Mouse (Mus musculus): ENCODE data around the gene Dzank1. TPM values are rescaled to one million over a fixed set of nuclear protein-coding genes. Genes with fewer than 3 reads are reported as not detected.

Gene Dzank1
- total and polyA plus RNA-seq, 2 experiments = 0.18 to 0.48 TPM

- H3K27ac ChIP-seq (replicated peaks; ENCODE audit: insufficient read depth, low read depth, low read length) = no peak overlapping the region
- TF ChIP-seq CTCF (IDR thresholded peaks at IDR 0.05; ENCODE audit: low read depth, low read length) (no peak), POLR2A (IDR thresholded peaks at IDR 0.05; ENCODE audit: extremely low read depth, insufficient read depth, low read length) (no peak)
- no peaks in the 10 kb centered on the region for H3K27me3 ChIP-seq (ENCODE audit: control insufficient read depth, insufficient read depth, low read length)
- DNase-seq (ENCODE audit: extremely low read depth, low read depth, low spot score) = no peak
- H3K79me2 ChIP-seq (ENCODE audit: control insufficient read depth, insufficient read depth, low read length) = no peaks in the 10 kb centered on the region
- H3K4me1 ChIP-seq (ENCODE audit: control insufficient read depth, insufficient read depth, low read length) = no peaks in the 10 kb centered on the region
- H3K4me3 ChIP-seq (ENCODE audit: insufficient read depth, low read depth, low read length) = no peak overlapping the region
- H3K9ac ChIP-seq (ENCODE audit: low read depth, low read length) = no peak overlapping the region
- no peaks in the 10 kb centered on the region for H3K36me3 ChIP-seq (ENCODE audit: control insufficient read depth, insufficient read depth, low read length)
- WGBS = 78% methylated on average over 10 of the region's 10 CpGs
Measured at GRCm38 (mm10) chr2:144422094-144422675, 105.0 kb downstream of the Dzank1 start.

Other genes with a start within 250 kb of the Dzank1 start
- gene Ovol2, start 195.3 kb downstream of the Dzank1 start, total RNA-seq (2014; rRNA removed) = 0.18 TPM in 1 of 2 replicates, not detected in the other
- not detected in 2 replicates for gene Ovol2, start 195.3 kb downstream of the Dzank1 start, polyA plus RNA-seq (2012; rRNA removed)
- 10.2 and 16.4 TPM in 2 replicates for gene Kat14, start 158.4 kb downstream of the Dzank1 start, total RNA-seq (2014; rRNA removed)
- 15.8 TPM in 2 replicates for gene Kat14, start 158.4 kb downstream of the Dzank1 start, polyA plus RNA-seq (2012; rRNA removed)
- gene Pet117, start 158.4 kb downstream of the Dzank1 start, total RNA-seq (2014; rRNA removed) = not detected in 2 replicates
- not detected in 2 replicates for gene Pet117, start 158.4 kb downstream of the Dzank1 start, polyA plus RNA-seq (2012; rRNA removed)
- gene Polr3f, start 304 bp upstream of the Dzank1 start, total RNA-seq (2014; rRNA removed) = 8.1 and 8.9 TPM in 2 replicates
- gene Polr3f, start 304 bp upstream of the Dzank1 start, polyA plus RNA-seq (2012; rRNA removed) = 3.0 and 5.1 TPM in 2 replicates
- 16.1 and 17.1 TPM in 2 replicates for gene Rbbp9, start 23.5 kb upstream of the Dzank1 start, total RNA-seq (2014; rRNA removed)
- gene Rbbp9, start 23.5 kb upstream of the Dzank1 start, polyA plus RNA-seq (2012; rRNA removed) = 7.1 and 9.2 TPM in 2 replicates
- gene Sec23b, start 28.8 kb upstream of the Dzank1 start, total RNA-seq (2014; rRNA removed) = 41.1 and 49.7 TPM in 2 replicates
- gene Sec23b, start 28.8 kb upstream of the Dzank1 start, polyA plus RNA-seq (2012; rRNA removed) = 41.0 and 47.6 TPM in 2 replicates
- gene Smim26, start 66.6 kb upstream of the Dzank1 start, total RNA-seq (2014; rRNA removed) = 23.0 and 28.8 TPM in 2 replicates
- 4.7 and 5.1 TPM in 2 replicates for gene Smim26, start 66.6 kb upstream of the Dzank1 start, polyA plus RNA-seq (2012; rRNA removed)
- 13.4 and 14.2 TPM in 2 replicates for gene Dtd1, start 72.5 kb upstream of the Dzank1 start, total RNA-seq (2014; rRNA removed)
- gene Dtd1, start 72.5 kb upstream of the Dzank1 start, polyA plus RNA-seq (2012; rRNA removed) = 8.8 and 9.5 TPM in 2 replicates

Measured in liver, adult 2 months (tissue).